Mouse (Mus musculus) CH12F3 (cell line): ENCODE data around the gene Emc7.
"Not testable (repeated sequence)": the region's sequence is repeated elsewhere in the genome, so short reads cannot be mapped to it uniquely, and the experiment has no call there.

Source experiments
- in situ Hi-C: fragments of 300-500 bp; cut with MboI; formaldehyde crosslinking; loops from 2 replicates; pipeline ENCODE4 v1.14.3; 2020; ENCODE audit warnings: low sequenced_read_pairs

Emc7 gene

GRCm38 (mm10) chr2:112454862-112455564 is at the start of gene Emc7:
Gene Emc7, plus strand, starts transcription at chr2:112454997.
- in situ Hi-C loops = no loop called here

GRCm38 (mm10) chr2:112407030-112407429 is 47.8 kb upstream of the Emc7 start:
- in situ Hi-C loops = no loop called here

- in situ Hi-C loops = no loop called here
Measured at GRCm38 (mm10) chr2:112425308-112425707, 29.5 kb upstream of the Emc7 start.

- in situ Hi-C loops = not testable (repeated sequence)
Measured at GRCm38 (mm10) chr2:112428534-112428933, 26.3 kb upstream of the Emc7 start.

- in situ Hi-C loops = no loop called here
Measured at GRCm38 (mm10) chr2:112429665-112430064, 25.1 kb upstream of the Emc7 start.

- in situ Hi-C loops = no loop called here
Measured at GRCm38 (mm10) chr2:112430403-112430802, 24.4 kb upstream of the Emc7 start.

- in situ Hi-C loops = no loop called here
Measured at GRCm38 (mm10) chr2:112432523-112432922, 22.3 kb upstream of the Emc7 start.

GRCm38 (mm10) chr2:112433359-112433758 is 21.4 kb upstream of the Emc7 start:
- in situ Hi-C loops = no loop called here

GRCm38 (mm10) chr2:112436292-112436691 is 18.5 kb upstream of the Emc7 start:
- in situ Hi-C loops = no loop called here

- in situ Hi-C loops = no loop called here
Measured at GRCm38 (mm10) chr2:112437589-112437988, 17.2 kb upstream of the Emc7 start.

GRCm38 (mm10) chr2:112443491-112443890 is 11.3 kb upstream of the Emc7 start:
- in situ Hi-C loops = no loop called here

GRCm38 (mm10) chr2:112445511-112445910 is 9.3 kb upstream of the Emc7 start:
- in situ Hi-C loops = no loop called here

- in situ Hi-C loops = not testable (repeated sequence)
Measured at GRCm38 (mm10) chr2:112448046-112448445, 6.8 kb upstream of the Emc7 start.

GRCm38 (mm10) chr2:112448510-112449059 is 6.2 kb upstream of the Emc7 start:
- in situ Hi-C loops = no loop called here

GRCm38 (mm10) chr2:112449597-112450296 is 5.0 kb upstream of the Emc7 start:
- in situ Hi-C loops = no loop called here

GRCm38 (mm10) chr2:112452513-112452912 is 2.3 kb upstream of the Emc7 start:
- in situ Hi-C loops = not testable (repeated sequence)

- in situ Hi-C loops = no loop called here
Measured at GRCm38 (mm10) chr2:112454125-112454861, 504 bp upstream of the Emc7 start.

- in situ Hi-C loops = no loop called here
Measured at GRCm38 (mm10) chr2:112460557-112460956, 5.8 kb downstream of the Emc7 start.

- in situ Hi-C loops = no loop called here
Measured at GRCm38 (mm10) chr2:112469542-112469941, 14.7 kb downstream of the Emc7 start.

GRCm38 (mm10) chr2:112470961-112471381 is 16.2 kb downstream of the Emc7 start:
- in situ Hi-C loops = loop anchor here (10.0 kb wide), 2 partner anchors 96 to 206 kb away; partner anchors contain the start of genes Gm21985, Katnbl1, Nop10 and Slc12a6

- in situ Hi-C loops = loop anchor here (10.0 kb wide), 2 partner anchors 97 to 207 kb away; partner anchors contain the start of genes Gm21985, Katnbl1, Nop10 and Slc12a6
Measured at GRCm38 (mm10) chr2:112472076-112472475, 17.3 kb downstream of the Emc7 start.
